Mouse (Mus musculus) layer of hippocampus, adult 18-20 months (tissue): ENCODE measurements around the gene Dmwd. TPM values are rescaled to one million over a fixed set of nuclear protein-coding genes. Genes with fewer than 3 reads are reported as not detected.
A peak's percentile ranks its signal among the peaks of the same experiment; 100 is the strongest.
"Not testable (repeated sequence)": the region's sequence is repeated elsewhere in the genome, so short reads cannot be mapped to it uniquely, and the experiment has no call there.

Experiments
- DNase-seq, 2 experiments: peaks; one replicate each; pipeline ENCODE4 v3.0.0; 2022; ENCODE audit warnings: low spot score in 2 of 2
- total RNA-seq, 2 experiments: library from RNA; stranded (reverse); gene quantifications; 2 replicates each; pipeline ENCODE4 v1.2.3; 2021

Gene Dmwd
- total RNA-seq, 2 experiments from 2014 or later: 142 to 148 TPM

- DNase-seq: no peak
Measured at GRCm38 (mm10) chr7:19069500-19069899, 6.5 kb upstream of the Dmwd start.

DNA sequence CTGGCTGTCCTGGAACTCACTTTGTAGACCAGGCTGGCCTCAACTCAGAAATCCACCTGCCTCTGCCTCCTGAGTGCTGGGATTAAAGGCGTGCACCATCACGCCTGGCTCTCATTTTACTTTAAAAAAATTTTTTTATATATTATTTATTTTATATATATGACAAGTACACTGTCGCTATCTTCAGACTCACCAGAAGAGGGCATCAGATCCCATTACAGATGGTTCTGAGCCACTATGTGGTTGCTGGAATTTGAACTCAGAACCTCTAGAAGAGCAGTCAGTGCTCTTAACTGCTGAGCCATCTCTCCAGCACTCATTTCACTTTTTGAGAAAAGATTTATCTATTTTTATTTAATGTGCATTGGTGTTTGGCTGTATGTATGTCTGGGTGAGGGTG is 5.0 kb upstream of the Dmwd start:
- not testable (repeated sequence) for DNase-seq

DNA sequence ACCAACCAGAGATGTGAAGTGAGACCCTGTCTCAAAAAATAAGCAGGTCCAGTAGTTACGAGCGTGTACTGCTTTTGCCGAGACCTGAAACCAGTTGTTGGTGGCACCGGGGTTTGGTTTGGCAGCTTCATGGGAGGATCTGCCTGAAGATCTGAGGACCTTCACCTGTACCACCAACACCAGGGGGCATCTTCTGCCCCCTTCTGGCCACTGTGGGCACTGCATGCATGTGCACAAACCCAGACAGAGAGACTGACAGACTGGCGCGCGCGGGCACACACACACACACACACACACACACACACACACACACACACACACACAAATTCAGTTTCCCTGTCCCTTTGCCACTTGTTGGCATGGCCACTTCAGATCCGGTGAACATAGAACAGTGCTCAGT is 2.5 kb upstream of the Dmwd start:
- peak in 1 of 2 experiments; percentile 55 for DNase-seq

- DNase-seq: no peak
Measured at GRCm38 (mm10) chr7:19074494-19074893, 1.5 kb upstream of the Dmwd start.

DNA sequence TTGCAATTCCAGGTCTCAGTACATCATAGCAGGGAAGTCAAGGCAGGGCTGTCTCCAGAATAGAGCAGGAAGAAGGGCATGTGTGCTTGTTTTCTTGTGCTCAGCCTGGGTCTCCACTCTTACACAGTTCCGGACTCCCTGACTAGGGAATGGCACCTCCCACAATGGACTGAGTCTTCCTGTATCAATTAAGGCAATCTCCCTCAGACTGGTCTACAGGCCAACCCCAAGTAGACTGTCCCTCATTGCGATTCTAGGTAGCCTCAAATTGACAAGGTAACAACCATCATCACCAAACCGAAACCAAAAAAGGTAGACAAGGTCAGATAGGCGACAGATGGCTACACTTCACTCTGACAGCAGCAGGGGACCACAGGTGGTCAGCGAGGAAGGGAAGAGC is 796 bp upstream of the Dmwd start:
- no peak for DNase-seq

DNA sequence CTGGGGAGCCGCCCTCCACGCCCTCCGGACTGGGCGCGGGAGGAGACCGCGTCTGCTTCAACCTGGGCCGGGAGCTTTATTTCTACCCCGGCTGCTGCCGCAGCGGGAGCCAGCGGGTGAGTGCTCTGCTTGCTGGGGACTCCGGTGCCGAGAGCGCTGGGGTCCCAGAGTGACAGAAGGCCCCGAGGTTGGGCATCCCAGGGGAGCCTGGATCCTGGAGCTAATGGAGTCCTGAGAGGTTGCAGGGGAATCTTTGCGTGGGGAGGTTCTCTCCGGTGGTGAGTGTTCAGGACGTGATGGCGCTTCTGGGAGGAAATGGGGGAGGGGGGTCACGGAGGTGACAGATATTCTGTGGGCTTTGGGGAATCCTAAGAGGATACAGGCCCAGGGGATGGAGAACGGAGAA is 562 bp downstream of the Dmwd start:
- DNase-seq: no peak

DNA sequence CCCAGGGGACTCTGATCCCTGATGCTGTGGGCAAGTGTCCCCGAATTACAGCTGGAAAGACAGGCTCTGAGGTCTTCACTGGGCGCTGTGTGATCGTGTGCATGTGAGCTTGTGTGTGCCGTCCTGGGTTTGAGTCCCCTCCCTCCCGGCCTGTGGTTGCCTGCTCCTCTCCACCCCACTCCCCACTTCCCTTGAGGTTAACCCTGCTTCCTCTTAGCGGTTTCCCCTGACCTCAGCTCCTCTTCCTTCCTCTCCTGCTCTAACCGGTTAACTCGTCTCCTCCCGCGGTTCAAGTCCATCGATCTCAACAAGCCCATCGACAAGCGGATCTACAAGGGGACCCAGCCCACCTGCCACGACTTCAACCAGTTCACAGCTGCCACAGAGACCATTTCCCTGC is 1.7 kb downstream of the Dmwd start:
- DNase-seq: no peak

DNA sequence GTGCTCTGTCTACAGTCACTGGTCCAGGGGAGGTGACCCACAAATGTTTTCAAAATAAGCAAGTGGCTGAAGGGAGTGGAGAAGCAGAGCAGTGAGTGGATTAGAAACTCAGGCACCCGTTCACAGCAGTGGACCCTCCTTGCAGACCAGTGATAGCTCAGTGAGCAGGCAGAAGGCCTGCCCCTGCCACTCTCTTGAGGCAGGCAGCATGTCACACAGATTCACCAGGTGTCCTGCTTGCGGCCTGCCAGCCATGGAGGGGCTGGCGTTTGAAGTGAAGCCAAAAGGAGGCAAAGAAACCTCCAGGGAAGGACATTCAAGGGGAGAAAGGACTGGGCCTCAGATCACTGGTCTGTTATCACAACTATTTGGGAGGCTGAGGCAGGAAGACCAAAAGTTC is 2.7 kb downstream of the Dmwd start:
- no peak for DNase-seq

GRCm38 (mm10) chr7:19080451-19080950 is 4.5 kb downstream of the Dmwd start:
- DNase-seq: no peak

DNA sequence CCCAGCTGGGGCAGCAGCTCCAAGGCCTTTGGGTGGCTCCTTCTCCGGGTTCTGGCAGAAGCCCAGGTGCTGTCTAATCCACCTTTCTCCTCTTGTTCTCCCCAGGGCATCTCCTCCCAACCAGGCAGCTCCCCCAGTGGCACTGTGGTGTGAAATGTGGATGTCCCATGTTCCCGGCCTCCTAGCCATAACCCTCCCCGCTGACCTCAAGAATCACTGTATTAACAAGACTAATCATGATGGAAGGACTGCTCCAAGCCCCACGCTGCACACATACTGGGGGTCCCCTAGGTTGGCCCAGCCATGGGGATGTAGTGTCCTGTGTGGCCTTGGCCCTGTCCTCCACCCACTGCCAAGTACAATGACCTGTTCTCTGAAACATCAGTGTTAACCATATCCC is 6.1 kb downstream of the Dmwd start:
- no peak for DNase-seq

- no peak for DNase-seq
Measured at GRCm38 (mm10) chr7:19083096-19083495, 7.1 kb downstream of the Dmwd start.

- no peak for DNase-seq
Measured at GRCm38 (mm10) chr7:19083701-19084100, 7.7 kb downstream of the Dmwd start, which contains the start of gene Dmpk. Gene Dmpk, plus strand, starts transcription at chr7:19083849.

DNA sequence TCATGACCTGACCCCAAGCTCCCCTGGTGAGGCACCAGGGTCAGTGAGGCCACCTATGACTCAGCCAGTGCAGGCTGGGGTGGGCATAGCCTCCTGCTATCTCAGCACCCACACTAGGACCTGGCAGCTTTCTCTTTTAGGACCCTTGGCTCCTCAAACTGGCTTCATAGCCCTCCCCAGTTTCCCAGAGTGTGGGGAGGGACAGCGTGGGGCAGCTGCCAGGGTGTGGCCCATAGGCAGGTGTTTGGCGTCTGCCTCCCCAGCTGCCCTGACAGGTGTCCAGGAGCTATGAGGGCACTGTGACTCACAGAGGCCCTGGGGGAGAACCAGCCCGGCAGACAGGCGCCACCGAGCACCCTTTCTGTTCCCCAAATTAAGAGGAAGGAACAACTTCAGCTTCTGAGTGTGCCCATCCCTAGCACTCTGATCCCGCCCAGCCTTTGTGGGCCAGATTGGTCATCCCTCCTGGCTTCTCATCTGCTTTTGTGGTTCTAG is 8.3 kb downstream of the Dmwd start:
- no peak for DNase-seq

DNA sequence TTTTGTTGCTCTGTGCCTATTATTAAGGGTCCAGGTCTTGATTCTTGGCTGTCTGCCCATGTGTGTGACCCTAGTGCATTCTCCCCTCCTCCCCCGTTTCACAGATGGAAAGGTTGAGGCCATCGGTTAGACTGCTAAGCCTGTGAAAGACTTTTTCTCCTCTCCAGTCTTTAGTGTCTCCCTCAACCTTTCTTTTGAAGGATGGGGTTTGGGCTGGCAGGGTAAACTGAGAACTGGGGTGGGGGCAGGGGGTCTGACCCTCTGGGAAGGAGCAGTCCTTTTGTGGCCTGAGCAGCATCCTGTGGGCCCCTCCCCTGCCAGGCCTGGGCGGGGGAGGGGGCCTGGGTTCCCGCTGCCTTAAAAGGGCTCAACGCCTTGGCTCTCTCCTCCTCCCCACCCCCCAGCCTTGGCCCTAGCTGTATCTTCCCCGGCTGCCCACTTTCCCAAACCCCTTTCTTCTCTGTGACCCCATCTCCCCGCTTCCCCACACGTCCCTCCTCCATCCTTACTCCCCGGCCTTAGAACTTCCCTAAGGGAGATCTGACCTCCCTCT is 9.0 kb downstream of the Dmwd start:
- no peak for DNase-seq

DNA sequence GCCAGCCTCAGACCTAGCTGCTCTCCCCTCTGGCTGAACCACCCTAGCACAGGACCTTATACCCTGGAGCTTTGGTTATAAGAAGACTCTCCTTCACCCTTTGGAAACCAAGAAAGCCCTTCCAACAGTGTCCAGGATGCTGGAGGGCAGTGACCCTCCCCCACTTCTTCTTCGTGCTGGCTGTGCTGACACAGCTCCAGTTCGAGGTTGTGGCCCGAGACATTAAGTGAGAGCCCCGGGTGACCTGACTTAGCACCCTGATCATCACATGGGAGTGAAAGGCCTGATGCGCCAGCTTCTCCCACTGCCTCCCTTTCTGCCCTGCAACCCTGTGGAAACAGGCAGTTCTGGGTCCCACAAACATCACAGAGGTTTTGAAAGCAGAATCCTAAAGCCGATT is 9.5 kb downstream of the Dmwd start:
- DNase-seq: no peak

DNA sequence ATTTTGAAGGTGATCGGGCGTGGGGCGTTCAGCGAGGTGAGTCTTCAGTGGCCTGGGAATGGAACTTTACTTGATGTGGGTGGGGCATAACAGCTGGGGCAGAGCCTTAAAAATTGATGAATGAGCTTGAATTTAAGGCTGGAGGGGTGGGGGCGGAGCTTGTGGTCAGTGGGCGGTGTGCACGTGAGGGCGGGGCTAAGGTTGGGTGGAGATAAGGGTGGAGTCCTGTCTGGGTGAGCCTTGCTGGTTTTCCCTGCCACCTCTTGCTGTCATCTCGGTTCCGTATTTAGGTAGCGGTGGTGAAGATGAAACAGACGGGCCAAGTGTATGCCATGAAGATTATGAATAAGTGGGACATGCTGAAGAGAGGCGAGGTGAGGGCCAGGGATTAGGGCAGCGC is 10.0 kb downstream of the Dmwd start:
- no peak for DNase-seq

GRCm38 (mm10) chr7:19086760-19087159 is 10.7 kb downstream of the Dmwd start:
- DNase-seq: no peak

- DNase-seq: peak in 1 of 2 experiments; percentile 70
Measured at GRCm38 (mm10) chr7:19088813-19089212, 12.8 kb downstream of the Dmwd start.

DNA sequence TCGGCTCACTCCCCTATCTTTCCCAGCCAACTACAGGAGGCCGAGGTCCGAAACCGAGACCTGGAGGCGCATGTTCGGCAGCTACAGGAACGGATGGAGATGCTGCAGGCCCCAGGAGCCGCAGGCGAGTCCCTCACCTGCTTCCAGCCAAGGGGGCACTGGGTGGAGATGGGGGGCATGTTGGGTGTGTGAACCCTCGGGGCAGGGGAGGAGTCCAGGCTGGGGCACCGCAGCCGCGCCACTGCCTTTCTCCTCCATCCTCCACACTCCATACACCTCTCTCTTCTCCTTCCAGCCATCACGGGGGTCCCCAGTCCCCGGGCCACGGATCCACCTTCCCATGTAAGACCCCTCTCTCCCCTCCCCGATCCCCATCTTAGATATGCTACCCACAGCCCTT is 15.9 kb downstream of the Dmwd start:
- DNase-seq: no peak

DNA sequence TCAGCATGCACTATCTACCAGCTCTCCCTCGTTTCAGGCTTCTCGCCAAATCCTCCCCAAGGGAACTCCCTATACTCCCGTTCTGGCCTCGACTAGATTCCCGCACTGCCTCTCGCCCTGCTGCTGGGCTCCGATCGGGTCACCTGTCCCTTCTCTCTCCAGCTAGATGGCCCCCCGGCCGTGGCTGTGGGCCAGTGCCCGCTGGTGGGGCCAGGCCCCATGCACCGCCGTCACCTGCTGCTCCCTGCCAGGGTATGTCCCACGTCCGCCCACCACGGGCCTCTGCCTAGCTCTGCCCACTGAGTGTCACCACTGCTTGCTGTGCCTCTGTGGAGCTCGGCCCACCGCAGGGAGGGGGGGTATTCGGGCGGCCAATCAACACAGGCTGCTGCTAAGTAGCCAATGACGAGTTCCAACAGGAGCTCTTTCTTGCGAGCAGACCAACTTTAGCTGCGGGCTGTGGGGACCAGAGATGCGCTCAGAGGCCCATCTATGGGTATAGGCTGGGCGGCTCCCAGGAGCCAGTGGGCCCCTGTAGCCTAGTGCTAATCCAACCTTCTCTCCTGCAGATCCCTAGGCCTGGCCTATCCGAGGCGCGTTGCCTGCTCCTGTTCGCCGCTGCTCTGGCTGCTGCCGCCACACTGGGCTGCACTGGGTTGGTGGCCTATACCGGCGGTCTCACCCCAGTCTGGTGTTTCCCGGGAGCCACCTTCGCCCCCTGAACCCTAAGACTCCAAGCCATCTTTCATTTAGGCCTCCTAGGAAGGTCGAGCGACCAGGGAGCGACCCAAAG is 16.6 kb downstream of the Dmwd start:
- peak in 1 of 2 experiments; percentile 48 for DNase-seq

- DNase-seq: peak in 1 of 2 experiments; percentile 75
Measured at GRCm38 (mm10) chr7:19093174-19093521, 17.1 kb downstream of the Dmwd start.

- peak; percentile 62 to 78 for DNase-seq
Measured at GRCm38 (mm10) chr7:19093537-19094385, 17.7 kb downstream of the Dmwd start.
